Mouse (Mus musculus) olfactory bulb, adult 2 months (tissue): ENCODE results near the gene Mettl16.

ENCODE experiments used
- CTCF ChIP-seq: fragments of 200-500 bp; IDR thresholded peaks from 2 replicates; pipeline ENCODE4 v1.5.1; 2012; ENCODE audit warnings: low read depth, mild to moderate bottlenecking, low read length, moderate library complexity; ENCODE audit not compliant: insufficient read depth
- POLR2A ChIP-seq: fragments of 200-500 bp; IDR thresholded peaks from 2 replicates; pipeline ENCODE4 v1.6.1; 2012; ENCODE audit warnings: mild to moderate bottlenecking, low read depth, low read length, moderate library complexity; ENCODE audit not compliant: insufficient read depth

- no peak for TF ChIP-seq CTCF
- no peak for TF ChIP-seq POLR2A
Observed at GRCm38 (mm10) chr11:74869603-74870002, 99.0 kb downstream of the Mettl16 start.
